Mouse (Mus musculus) urinary bladder, postnatal 25 days (tissue): Measurements from ENCODE around the gene Klf3.
A peak's percentile ranks its signal among the peaks of the same experiment; 100 is the strongest.

ENCODE experiments used
- DNase-seq: peaks from one replicate; pipeline ENCODE4 v3.0.0; 2022; ENCODE audit warnings: low spot score

The Klf3 gene

DNA sequence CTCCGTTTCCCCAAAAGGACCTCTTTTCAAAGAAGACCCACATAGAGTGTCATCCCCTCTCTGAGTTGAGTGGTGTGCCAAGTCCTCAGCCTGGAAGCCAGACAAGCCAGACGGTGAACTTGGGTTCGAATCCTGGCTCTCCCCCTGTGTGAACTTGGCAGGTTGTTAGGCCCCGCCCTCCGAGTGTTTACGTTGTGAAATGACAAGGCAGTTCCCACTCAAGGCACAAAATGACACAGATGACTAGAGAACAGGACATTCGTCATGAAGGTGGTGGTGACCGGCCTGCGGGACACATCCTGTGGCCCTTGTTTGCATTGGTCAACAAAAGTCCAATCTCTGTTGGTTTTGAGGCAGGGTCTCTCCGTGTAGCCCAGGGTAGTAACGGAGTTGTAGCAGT lies 6.7 kb downstream of the Klf3 start:
- DNase-seq: no peak

DNA sequence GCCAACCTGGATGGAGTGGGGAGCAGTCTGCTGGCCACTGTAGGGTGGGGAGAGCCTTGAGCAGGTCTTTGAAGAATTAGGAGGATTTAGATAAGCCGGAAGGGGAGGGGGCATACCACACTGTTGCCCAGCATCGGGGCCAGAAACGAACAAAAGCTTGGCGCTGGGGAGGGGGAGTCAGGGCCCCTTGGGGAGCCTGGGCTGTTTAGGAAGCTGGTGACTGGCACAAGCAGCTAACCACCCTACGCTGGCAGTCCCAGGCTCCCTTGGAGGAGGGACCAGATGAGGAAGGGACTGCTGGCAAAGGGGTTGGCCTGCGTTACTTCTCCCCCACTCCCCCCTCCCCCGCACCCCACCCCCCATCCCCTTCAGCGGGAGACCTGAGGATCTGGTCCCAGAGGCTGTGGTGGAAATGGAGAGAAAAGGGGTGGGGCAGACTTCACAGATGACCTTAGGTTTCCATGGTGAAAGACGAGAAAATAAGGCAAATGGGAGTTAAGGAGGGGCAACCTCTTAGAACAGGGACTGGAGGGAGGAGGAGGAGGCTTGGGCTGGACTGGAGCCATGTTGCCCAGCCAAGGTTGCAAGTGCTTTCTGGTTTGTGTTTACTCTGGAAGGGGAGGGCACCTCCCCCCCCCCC lies 7.8 kb downstream of the Klf3 start:
- DNase-seq: no peak

DNA sequence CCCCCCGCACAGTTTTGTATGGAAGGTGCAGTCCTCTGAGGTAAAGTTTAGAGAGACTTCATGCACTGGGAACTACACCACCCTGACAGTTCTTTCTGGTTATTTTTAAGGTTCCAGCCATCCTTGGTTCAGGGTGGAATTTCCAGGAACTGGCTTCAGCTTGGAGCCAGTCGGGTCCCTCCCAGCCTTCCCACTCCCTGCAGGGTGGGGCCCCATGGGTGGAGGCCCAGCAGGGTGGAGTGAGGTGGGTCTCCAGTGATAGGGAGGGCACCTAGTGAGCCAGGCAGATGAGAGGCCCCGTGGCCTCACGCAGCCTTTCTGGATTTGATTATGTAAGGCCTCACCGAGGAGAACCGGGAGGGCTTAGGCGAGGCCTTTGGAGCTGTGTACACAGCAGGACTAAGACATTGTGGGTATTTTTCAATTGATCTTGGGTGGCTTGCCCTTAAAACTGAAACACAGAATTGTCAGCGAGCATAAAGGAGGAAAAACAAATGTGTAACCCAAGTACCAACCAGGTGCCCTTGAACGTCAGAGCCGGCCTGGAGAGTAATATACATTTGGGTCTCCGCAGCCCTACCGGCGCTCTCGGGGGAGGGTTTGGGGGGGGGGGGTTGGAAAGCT lies 8.4 kb downstream of the Klf3 start:
- DNase-seq: no peak

DNA sequence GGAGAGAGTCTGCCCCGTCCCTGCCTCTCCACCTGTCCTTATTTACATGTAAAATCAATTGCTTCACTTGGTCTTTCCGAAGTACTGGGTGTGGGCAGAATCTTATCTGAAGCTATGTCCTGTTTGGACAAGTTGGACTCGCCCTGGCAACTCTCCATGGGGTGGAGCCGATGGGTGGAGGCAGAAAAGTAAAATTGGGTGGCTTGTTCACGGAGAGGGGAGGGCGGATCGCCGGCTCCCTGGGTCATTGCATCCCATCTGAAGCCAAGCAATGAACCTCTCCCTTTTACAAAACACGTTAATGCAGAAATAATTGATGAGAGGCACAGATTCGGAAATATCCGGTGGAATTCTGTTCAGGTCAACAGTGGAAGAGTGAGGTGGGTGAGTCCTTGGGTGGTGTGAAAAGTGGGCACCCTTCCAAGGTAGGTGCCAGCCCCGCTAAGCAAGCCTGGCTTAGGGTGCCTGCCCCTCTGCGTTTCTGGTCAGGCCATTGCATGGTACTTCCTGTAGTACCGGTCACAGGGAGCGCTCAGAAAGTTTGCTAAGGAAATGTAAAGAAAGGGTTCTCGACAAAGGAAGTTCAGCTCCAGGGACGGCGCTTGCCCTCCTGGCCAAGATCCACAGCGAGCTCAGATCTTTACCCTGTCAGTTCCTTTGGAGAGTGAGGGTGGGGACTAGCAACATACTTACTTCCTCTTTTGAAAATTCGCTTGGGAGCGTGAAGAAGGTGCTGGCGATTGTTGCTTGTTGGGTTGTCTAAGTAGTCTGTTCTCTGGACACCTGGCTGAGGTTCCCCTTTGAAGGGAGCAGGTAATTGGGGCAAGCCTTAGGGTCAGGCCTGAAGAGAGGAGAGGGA lies 9.2 kb downstream of the Klf3 start:
- DNase-seq: peak; percentile 91

DNA sequence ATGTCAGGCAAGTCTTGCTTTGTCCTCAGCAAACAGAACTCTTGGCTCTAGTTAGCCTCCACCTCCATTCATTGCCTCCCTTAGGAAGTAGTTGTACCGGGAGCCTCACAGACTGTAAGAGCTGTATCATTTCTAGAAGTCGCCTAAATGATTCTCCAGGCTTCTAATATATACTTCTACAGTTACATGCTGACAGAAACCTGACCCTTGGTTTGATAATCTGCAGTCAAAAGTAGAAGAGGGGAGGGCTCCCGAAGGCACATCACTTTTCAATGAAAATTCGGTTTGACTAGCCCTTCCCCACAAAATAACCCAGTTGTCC lies 9.8 kb downstream of the Klf3 start:
- no peak for DNase-seq

DNA sequence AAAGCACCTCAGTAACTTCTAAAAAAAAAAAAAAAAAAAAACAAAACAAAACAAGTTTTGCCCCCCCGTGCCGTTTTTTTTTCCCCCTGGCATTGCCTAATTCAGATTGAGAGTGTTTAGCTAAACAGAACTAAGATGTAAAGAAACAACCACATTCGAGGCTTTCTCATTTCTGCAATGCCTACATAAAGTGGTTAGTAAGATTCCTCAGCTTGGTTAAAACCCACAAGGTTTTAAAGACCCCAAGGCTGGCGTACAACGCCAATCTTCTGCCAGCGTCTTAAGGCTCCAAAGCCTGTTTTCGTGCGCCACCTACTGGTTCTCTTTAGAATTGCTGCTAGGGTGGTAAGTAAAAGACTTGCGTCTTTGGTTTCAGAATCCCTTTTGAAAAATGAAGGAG lies 10.2 kb downstream of the Klf3 start:
- DNase-seq: peak; percentile 78

DNA sequence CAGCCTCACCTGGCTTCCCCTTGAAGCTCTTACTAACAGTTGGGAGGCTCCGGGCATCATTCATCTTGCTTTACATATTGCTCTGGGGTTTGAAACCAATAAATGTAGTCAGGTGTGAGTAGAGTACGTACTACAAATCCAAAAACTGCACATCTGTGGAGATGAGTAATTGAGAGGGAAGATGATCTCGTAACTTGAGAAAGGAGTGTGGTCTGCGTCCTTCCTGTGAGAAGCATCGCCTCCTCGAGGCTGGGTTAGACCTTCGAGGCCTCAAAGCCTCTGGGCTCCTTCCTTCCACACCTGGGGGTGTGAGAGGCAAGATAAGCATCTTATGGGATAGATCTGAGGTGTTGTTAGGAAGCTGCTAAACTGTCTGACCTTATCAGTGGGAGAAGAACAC lies 11.2 kb downstream of the Klf3 start:
- DNase-seq: no peak

DNA sequence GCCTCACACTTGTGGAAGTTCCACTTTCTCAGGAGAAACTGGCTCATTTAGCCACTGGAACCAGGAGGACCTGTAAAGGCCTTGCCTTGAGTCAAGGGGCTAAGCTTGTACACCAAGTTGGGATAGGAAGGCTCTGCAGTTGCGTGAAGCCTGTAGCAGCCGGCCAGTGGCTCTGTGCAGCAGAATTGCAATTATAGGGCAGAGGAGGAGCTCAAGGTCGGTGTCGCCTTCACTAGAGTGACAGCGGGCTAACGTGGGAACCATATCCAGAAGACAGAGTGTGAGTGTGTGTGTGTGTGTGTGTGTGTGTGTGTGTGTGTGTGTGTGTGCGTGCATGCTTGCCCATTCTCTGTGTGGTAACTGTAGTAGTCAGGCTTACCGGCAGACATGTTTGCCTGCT lies 12.4 kb downstream of the Klf3 start:
- DNase-seq: no peak

DNA sequence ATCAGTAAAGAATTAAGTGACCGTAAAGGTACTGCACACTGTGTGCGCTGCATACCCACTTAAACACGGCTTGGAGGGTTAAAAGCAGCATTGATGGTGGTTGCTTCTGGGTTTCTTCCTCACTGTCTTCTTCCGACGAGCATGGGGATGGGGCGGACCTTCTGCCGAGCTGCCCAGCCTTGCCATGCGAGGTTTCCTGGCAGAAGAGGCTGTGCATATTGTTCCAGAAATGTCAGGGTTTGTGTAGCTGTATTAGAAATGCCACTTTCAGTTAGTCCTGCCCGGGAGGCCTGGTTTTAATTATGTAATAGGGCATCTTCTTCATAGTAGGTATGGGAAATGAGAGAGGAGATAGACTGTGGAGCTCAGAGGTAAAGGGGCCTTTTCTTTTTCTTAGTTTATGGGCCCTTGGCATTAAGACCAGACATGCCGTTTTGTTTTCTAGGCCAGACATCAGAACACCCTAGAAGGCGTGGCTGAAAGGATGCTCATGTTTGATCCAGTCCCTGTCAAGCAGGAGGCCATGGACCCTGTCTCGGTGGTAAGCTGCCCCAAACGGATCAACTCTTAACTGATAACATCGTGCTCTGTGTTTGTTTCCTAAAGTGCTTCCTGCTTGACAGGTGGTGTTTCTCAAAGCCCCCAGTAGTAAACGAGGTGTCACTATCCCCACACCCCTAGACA lies 13.2 kb downstream of the Klf3 start:
- DNase-seq: no peak

DNA sequence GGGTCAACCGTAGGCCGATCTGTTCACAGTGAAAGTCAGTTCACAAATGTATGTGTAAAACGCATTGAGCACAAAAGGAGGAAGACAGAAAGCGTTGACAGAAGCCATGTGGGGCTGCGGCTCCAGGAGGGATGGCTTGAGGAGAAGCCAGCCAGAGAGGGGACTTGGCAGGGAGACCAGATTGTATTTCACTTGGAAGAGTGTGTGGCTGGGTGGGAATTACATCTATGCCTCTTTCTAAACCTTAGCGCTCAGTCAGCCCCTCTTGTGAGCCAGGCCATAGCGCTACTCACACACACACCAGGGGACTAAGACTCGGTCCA lies 13.7 kb downstream of the Klf3 start:
- no peak for DNase-seq

DNA sequence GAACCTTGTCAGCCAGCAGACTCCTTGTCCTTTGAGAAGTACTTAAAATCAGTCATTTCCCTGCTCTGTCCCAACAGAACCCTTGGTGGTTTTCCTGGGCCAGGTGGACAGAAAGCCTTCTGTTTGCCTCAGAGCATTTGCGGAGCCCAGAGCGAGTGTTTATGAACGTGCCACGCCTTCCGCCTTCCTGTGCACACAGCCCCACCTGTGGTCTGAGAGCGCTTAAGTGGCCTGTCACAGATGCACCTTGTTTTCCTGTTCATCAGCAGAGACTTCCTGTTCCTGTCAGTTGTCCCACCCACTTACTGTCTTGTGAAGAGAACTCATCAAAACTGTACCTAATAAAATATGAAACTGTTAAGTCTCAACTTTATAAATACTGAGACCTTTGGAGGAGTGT lies 16.2 kb downstream of the Klf3 start:
- no peak for DNase-seq

DNA sequence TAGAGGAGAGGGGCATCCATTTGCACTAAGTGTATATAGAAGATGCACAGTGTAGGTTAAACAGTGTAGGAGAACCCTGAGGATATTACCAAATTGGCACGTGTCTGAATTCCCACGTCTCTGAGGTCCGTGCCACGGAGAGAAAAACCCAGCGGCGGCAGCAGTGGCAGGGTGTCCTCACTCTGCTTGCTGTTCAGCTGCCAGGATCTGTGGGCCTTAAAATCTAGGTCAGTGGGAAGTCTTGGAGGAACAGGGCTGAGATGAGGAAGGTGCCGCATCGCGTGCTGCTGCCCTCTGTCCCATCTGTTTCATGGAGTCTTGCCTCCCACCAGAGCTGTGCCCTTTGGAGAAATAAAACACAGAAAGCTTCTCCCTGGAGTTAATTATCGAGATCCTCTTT lies 16.9 kb downstream of the Klf3 start:
- DNase-seq: no peak

DNA sequence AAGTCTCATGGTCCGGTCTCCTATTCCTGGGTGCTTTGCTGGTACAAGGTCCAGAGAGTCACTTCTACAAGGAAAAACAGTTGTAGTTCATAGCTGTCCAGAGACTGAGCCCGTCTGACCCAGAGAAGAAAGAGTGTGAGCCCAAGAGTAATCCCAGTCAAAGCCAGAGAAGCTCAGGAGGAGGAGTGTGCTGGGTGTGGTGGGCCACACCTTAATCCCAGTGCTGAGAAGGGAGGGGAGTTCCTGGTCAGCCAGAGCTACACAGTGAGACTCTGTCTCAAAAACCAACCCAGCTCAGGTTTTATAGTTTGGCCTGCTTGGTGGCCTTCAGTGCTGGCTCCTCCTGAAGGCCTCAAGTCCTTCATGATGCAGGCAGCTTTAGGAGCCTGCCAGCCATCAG lies 18.1 kb downstream of the Klf3 start:
- DNase-seq: no peak

DNA sequence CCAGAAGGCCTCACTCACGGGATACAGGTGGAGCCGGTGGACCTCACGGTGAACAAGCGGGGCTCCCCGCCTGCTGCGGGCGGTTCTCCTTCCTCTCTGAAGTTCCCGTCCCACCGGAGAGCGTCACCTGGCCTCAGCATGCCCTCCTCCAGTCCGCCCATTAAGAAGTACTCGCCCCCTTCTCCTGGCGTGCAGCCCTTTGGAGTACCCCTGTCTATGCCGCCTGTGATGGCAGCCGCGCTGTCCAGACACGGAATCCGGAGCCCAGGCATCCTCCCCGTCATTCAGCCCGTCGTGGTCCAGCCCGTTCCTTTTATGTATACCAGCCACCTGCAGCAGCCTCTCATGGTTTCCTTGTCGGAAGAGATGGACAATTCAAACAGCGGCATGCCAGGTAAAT lies 18.8 kb downstream of the Klf3 start:
- DNase-seq: no peak

DNA sequence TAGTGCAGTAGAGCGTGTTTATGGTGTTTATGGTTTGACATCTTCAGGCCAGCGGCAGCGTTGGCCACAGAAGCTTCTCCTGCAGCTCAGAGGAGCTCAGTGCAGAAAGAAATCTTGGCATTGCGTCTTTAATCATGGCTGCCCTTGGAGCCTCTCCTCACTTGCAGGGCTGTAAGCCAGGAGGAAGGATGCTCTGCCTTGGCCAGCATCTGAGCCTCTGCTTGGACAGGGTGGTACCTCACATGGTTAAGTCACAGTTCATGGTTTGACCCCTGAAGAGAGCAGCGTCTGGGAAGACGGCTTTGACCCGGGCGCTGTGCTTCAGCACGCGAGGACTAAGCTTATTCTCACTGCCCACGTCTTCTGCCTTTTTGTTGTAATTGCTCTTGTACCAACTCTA lies 20.2 kb downstream of the Klf3 start:
- no peak for DNase-seq

DNA sequence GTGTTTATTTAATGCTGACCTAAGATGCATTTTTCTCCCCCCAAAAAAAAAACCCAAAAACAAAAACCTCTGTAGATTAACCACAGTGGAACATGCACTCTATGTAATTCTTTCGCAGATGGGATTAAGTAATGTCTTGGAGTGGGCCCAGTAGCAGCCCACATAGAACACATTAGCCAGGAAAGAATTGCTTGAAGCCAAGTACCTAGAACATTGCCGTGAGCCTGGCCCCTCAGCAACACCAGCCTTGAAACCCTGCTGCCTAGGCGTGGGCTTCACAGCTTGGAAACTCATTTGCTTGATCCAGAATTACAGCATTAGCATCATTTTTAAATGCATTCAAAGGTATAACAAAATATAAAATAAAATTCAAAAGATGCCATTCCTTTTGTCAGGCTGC lies 21.6 kb downstream of the Klf3 start:
- no peak for DNase-seq

DNA sequence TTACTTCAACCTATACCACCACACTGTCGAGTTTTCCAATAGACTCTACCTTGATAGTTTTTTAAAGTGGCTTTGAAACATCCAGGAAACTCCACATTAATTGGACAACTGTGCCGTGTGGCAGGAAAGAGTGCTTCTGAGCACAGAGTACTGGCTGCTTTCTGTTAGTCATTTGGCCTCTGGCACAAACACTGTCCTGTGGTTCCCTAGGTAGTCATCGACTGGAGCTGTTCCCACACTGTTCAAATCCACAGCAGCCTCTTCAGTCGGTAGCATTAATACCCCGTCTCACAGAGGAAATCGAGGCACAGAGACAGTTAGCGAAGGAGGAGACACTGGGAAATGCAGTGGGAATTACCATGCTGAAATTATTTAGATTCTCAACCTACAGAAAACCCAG lies 22.3 kb downstream of the Klf3 start:
- no peak for DNase-seq

DNA sequence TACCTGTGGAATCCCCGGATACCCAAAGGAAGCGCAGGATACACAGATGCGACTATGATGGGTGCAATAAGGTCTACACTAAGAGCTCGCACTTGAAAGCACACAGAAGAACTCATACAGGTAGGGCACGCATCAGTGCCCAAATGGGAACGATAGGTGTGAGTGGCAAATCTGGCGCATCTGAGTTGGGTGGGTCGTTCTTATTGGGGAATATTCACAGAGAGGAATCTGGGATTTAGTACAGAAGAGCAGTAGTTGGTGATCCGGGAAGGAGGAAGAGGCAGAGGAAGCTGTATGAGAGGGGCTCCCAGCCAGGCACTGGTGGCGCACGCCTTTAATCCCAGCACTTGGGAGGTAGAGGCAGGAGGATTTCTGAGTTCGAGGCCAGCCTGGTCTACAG lies 24.0 kb downstream of the Klf3 start:
- DNase-seq: no peak

DNA sequence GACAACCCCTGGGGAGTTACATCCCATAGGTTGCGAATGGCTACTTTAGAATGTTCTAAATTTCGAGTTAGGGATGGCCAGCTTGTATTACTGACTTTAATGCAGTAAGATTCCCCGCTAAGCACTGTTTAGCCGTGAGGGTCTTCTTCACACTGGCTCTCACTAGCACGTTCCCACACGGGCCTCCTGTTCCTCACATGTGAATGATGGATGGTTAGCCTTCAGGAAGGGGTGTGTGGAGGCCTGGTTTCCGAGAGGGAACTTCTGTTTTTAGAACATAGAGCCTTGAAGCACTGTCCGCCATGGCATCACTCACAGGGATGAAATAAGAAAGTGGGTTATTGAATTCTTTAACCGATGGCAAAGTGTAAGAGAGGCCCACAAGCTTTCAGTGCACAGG lies 25.1 kb downstream of the Klf3 start:
- DNase-seq: no peak

DNA sequence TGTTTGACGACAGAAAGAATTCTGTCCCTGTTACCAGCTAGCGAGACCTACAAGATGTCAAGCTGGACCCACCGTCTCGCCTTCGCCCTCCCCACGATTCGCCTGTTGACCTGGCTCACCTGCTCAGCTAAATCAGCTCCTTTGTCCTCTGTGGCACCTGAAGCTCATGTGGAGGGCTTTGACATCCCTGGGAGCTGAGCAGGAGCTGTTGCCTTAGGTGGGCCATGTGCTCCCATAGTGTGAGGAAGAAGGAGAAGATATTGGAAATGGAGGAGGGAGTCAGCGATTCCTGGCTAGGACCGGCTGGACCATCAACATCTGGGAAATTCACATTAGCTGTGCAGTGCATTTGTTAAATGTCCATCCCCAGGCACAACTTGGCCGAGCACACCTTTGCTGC lies 26.4 kb downstream of the Klf3 start:
- DNase-seq: no peak

DNA sequence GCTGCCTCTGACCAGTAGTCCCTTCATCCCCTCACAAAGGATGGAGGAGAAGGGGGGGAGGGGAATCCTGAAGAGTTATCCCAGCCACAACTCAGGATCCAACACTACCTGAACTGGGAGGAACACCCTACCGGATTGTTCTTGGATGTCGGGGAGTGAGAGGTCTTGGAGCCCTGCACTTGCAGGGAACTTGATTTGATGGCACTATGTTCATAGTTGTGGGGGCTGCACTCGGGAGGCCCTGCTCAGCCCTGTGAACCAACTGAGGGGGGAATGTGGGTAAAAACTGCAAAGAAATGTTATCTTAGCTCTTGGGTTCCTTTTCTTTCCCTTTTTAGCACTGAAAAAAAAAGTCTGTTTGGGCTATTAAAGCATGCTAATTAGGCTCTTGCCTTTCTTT lies 27.6 kb downstream of the Klf3 start:
- no peak for DNase-seq

DNA sequence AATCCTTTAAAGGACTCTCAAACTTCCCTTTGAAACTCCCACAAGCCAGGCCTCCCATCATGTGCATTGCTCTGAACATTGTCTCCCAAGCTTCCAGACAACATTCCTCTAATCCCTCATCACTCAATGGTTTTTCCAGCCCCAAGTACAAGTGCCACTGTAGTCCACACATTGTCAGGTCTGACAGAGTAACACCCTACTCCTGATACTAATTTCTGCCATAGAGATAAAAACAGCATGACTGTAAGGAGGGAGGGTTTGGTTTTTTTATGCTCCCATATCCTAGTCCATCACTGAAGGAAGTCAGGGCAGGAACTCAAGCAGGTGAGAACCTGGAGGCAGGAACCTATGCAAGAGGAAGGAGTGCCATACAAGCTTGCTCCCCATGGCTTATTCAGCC lies 30.2 kb downstream of the Klf3 start:
- no peak for DNase-seq

DNA sequence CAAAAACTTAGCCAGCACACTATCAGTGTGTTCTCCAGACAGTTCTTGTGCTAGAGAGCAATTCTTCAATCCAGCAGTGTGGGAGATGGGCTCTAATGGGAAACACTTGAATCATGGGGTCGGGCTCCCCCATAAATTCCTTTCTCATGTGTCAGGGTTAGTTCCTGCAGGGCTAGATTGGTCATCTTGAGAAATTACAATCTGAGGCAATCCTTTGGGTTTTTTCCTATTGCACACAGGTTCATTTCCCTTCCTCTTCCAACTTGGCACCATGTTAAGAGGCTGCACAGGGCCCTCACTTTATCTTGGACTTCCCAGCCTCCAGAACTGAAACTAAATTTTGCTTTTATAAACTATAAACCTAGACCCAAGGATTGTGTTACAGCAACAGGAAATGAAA lies 31.0 kb downstream of the Klf3 start:
- no peak for DNase-seq
